Mouse (Mus musculus) gastrocnemius, postnatal 36 days (tissue): Measurements from ENCODE around the gene Ergic2. TPM values are rescaled to one million over a fixed set of nuclear protein-coding genes. Genes with fewer than 3 reads are reported as not detected.
"Not testable (repeated sequence)": the region's sequence is repeated elsewhere in the genome, so short reads cannot be mapped to it uniquely, and the experiment has no call there.

ENCODE experiments used
- DNase-seq, 2 experiments: peaks; one replicate each; pipeline ENCODE4 v3.0.0; 2022
- intact Hi-C: fragments of 180-260 bp; cut with DNase I; formaldehyde crosslinking; loops from one replicate; pipeline ENCODE4 v1.15.1; 2025
- total RNA-seq, 2 experiments: library from RNA; stranded (reverse); gene quantifications; 2 replicates each; pipeline ENCODE4 v1.2.3; 2021

Gene Ergic2
- total RNA-seq, 2 experiments from 2014 or later, result 60.7 to 68.4 TPM

DNA sequence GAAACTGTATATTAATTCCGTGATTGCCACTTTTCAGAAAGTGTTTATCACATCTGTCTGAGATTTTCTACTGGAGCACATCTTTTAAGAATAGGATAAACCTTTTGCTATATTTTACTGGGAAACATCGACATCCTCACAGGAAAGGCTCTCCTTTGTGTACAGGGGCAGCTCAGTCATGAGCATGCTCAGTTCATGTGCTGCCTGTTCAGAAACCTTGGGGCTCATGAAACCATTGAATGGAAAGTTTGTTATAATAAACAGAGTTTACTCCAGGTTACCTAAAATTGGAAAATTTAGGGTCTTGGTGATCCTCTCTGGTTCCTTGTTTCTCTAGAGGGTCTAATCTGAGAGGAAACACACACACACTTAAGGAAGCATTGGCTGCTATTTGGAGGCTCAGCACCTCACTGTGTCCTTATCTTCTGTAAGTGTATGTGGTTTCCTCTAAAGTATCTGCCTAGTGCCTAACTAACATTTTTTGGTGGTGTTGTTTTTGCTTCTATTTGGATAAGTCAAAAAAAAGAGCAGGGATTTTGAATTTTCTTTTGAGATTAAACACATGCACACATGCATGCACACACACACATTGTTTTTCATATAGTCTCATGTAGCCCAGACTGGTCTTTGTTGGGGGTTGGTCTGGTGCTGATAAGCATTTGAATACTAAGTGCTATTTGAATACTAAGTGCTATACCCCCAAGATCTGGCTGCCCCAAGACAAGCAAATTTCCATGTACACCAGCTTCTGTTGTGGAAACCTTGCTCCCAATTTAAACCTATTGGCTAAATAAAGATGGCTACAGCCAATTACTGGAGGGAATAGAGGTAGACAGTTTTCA is 6.3 kb upstream of the Ergic2 start:
- DNase-seq, result no peak
- intact Hi-C loops, result loop anchor here (5.0 to 10.0 kb wide), 2 partner anchors 606 to 694 kb away; no protein-coding TSS in a partner anchor

- DNase-seq, result no peak
- intact Hi-C loops, result loop anchor here (5.0 to 10.0 kb wide), 2 partner anchors 608 to 696 kb away; no protein-coding TSS in a partner anchor
Observed at GRCm38 (mm10) chr6:148216752-148217151, 4.6 kb upstream of the Ergic2 start.

GRCm38 (mm10) chr6:148214765-148215164 is 2.6 kb upstream of the Ergic2 start:
- intact Hi-C loops, result loop anchor here (5.0 to 10.0 kb wide), 2 partner anchors 610 to 698 kb away; no protein-coding TSS in a partner anchor
- no peak for DNase-seq

DNA sequence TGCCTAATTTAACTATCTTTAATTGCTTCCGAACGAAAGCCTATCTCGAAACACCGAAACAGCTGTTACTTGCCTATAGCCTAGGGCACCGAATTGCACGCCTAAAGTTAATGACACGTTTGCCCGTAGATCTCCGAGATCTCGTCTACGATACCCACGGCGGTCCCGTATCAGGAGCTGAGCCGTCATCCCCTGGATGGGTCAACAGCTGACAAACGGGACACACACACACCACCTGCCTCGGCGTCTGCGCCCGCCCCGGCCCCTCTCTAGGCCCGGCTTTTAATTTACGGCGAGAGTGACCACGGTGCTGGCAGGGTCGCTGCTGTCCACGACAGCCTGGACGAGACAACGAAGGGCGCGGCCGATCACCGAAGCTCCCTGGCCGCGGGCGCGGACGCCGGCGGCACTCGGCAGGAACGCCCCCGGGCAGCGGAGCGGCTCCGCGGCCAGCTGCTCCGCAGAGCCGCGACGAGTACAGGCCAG is 740 bp downstream of the Ergic2 start:
- peak in 1 of 2 experiments; percentile 9 for DNase-seq
- intact Hi-C loops, result loop anchor here (10.0 kb wide), 1 partner anchor 613 kb away; no protein-coding TSS in a partner anchor

DNA sequence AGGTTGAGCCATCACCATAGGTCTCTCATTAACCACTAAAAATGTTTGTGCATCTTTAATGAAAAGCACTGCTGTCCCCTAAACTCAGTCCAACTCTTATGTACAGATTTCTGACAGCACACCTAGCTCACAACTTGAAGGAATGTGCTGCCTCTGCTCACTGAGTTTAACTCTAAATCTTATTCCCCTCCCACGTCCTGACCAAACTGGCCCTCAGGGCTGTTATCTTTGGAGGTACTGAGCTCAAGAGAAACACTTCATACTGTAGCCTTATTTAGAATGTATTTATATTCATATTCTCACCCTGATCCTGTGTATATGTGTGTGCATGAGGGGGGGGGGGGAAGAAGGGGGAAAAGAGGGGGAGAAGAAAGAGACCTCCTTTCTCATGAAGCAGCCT is 4.7 kb downstream of the Ergic2 start:
- DNase-seq, result no peak
- intact Hi-C loops, result no loop called here

DNA sequence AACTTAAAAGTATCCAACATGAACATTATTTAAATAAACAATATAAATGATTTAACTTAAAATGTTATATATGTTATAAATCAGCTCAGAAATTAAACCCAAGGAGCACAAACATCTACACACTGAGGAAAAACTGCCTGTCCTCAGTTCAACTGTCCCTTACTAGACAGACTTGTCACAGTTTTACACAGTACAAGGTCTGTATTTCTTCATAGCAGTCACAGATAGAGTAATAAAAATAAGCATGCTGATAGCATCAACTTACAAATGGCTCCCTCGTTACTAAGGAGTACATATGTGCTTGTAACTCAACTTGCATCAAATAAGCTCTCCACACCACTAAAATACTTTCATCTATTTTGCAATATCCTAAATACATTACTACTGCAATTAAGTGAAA is 7.0 kb downstream of the Ergic2 start:
- no peak for DNase-seq

GRCm38 (mm10) chr6:148199729-148200128 is 12.4 kb downstream of the Ergic2 start:
- intact Hi-C loops, result no loop called here
- DNase-seq, result no peak

More for the DNA sequence above, 7.0 kb downstream of the Ergic2 start:
- intact Hi-C loops, result no loop called here

DNA sequence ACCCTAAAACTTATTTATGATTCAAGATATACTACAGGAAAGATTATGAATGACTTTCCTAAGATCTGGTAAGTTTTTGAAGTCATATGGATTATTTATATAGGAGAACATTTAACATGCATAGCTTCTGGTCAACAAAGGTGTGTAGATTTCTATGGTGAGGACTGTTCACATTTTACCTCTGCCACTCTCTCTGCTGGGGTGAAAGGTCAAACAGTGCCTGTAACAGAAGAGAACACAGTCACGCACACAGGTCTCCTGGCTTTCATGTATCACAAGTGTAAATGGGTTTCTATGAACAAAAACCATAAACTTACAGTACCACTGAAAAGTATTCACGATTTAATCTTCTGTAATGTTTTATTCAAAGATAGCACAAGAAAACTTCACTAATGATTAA is 13.0 kb downstream of the Ergic2 start:
- intact Hi-C loops, result no loop called here
- no peak for DNase-seq

DNA sequence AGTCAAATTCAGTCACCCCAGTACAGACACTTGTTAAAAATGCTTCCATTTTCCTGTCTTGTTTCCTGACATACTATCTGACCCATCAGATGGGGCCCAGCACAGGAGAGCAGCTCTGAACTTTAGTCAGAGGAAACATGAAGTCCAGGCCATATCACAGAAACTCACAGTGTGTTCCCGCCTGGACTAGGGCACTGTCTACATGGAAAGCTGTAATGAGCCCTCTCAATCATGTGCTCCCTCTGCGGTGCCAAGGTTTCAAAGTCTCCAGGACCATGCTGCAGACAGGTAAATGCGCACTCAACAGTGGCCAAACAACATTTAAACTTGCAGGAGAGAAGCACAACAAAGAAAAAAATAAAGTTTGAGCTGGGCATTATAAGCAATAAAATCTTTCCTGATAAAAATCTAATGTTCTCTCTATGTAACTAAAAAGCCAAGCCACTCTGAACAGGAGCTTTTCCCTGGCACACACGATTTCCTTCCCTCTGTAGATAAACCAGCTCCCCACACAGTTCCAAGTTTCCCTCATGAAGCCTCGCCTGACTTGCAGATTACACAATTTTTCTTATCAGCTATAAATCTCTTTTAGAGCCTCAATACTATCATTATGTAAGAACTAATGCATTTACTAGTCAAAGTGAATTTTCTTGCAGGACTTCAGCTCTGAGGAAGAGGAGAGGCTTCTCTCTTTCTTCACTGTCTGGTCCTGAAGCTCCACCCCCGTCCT is 18.0 kb downstream of the Ergic2 start:
- intact Hi-C loops, result no loop called here
- no peak for DNase-seq

DNA sequence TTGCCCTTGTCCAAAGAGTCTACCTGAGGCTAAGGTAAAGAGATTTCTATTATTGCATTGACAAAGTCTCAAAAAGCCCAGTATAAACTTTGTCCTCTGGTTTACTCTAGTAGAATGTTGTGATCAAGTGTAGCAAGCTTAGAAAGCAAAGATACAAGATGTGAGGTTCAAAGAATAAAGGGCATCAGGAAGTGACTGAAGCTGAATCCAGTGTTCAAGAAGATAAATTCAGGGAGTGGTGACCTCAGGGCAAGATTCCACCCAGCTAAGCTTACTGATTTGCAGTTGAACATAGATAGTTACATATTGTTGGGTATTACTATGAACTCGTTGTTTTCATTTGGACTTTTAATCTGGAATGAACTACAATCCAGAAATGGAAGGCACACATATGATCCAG is 26.5 kb downstream of the Ergic2 start:
- DNase-seq, result no peak
- intact Hi-C loops, result no loop called here

DNA sequence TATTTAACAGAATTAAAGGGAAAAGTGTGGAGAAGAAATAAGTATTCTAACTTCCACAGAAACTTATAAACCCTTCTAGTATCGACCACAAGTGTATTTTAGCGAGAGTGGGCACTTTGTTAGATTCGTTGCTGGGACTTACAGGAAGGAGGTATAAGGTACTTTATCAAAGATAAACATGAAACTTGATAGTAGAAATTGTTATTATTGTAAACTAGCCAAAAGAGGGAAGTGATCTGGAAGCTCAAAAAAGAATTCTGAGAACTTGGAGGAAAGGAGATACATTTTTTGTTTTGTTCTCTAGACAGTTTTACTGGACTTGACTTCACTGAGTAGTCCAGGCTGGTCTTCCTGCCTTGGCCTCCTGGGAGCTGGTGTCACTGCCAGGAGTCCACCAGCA is 39.3 kb downstream of the Ergic2 start:
- no peak for DNase-seq
- intact Hi-C loops, result no loop called here

DNA sequence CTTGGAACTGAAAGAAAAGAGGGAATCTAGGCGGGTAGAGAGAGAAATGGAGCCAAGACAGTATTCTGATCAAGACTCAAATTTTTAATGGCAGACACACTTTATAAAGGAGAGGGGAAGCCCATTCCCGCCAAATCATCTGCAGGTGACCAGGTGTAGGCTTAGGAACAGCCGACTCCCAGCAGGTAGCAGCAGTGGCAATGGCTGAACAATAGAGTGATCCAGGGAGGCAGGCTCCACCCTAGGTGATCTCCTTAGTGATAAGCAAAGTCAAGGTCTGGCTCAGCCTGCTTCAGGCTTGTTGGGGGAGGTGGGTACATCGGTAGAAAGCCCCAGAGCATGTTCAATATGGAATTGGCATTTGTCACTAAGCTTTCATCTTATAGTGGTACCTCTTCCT is 59.9 kb downstream of the Ergic2 start:
- DNase-seq, intact Hi-C loops: not testable (repeated sequence)

DNA sequence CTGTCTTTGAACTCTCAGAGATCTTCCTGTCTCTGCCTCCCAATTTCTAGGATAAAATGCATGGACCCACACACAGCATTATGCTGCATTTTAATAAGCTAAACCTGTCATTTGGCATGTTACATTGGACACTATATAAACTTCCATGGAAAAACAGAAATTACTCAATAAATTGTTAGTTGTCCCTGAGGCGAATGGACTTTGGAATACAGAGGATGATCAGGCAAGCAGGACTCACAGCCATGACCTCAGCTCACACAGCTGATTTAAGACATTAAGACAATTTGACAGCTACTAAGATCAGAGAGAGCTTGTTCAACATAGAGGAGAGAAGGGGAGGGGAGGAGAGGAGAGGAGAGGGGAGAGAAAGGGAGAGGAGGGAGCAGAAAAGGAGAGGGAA is 69.8 kb downstream of the Ergic2 start:
- DNase-seq, result no peak
- intact Hi-C loops, result no loop called here

DNA sequence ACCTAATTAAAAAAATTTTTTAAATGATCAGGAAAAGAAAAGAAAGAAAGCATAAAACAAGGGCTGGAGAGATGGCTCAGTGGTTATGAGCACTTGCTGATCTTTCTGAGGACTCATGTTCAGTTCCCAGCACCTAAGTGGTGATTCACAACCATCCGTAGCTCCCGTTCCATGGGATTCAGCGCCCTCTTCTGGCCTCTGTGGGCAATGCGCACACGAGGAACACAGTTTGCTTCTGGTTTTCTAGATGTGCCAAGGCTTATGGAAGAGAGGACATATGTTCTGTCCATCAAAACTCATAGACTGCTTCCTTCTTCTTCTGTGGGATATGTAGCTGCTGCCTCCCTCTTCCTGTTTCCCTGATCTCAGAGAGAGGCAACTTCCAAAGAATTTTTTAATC is 70.3 kb downstream of the Ergic2 start:
- DNase-seq, result no peak
- intact Hi-C loops, result no loop called here

DNA sequence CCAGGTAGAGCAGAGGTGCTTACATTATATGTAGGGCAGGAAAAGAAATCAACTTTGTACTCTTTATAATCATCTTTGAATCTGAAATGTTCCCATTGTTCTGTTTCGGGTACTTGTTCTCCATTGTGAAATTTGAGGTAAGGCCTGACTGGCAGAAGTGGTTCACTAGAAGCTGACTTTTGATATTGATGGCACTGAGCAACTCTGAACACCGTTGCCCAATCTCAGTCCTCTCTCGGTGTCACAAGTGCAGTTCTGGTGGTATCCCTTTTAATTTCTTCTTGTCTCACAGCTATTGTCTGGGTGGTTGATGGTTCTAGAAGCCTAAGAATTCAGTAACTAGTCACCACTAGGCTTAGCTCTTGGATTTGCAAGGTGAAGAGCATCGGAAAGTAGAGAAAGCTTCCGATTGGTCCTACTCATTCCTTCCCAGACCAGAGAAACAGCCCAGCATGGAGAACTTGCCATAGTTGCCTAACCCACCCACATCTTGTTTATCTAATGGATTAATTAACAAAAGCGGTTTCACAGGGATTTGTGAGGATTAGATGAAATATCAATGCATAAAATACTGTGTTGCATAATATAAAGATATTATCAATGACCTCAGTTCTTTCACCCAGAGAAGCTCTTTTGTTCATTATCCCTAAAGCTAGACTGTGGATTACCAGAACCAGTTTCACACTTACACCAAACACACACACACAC is 72.7 kb downstream of the Ergic2 start:
- intact Hi-C loops, result no loop called here
- no peak for DNase-seq

DNA sequence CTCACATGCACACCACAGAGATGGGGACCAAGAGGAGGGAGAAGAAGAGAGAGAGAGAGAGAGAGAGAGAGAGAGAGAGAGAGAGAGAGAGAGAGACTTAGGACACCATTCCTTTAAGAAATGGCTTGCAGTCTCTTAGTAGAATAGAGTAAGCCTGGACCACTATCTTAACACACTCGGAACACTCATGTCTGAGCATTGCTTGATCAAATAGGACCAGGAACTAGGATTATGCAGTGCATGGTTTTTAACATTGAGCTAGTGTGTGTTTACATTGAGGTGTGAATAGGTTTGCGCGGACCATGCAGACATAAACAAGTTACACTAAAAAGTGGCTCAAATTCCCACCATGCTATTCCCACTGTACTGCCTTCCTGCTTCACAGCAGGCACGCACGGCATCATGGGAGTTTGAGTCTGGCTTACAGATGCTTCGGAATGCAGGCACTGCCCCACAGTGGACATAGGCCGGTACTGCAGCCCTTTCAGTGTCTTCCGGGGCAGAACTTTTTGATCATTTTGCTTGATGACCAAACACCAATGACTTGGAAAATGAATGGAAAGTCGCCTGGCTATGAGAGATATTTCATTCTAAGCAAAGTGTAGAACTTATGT is 76.3 kb downstream of the Ergic2 start:
- DNase-seq, result peak; percentile 45 to 63
- intact Hi-C loops, result no loop called here

DNA sequence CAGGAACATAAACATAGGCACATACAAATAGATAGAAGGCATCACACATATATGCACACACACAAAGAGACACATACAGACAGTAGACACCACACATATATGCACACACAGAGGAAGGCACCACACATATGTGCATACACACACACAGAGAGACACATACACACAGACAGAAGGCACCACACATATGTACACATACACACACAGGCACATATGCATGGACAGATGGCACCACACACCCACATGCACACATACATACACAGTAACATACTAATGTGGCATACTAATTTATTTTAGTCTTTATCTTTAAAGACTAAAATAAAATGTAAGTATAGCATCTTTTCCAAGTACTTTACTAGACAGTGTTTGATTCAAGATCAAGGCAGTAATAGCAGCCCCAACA is 78.6 kb downstream of the Ergic2 start:
- intact Hi-C loops, result no loop called here
- DNase-seq, result no peak

GRCm38 (mm10) chr6:148132314-148132713 is 79.9 kb downstream of the Ergic2 start:
- intact Hi-C loops, result no loop called here
- DNase-seq, result no peak
